Mouse (Mus musculus): Measurements from ENCODE around the gene H2-M10.4.

GRCm38 (mm10) chr17:36431411-36431810, 30.7 kb downstream of the H2-M10.4 start:
- TF ChIP-seq SRF (IDR thresholded peaks at IDR 0.05; ENCODE audit: control insufficient read depth, insufficient read length, low read depth) (no peak), POLR2A (IDR thresholded peaks at IDR 0.05; ENCODE audit: insufficient read length, low read depth) (no peak)

Data from myocyte (in vitro differentiated cells).